Mouse (Mus musculus) lung, postnatal 14 days (tissue): ENCODE results near the gene Macrod2.

ENCODE experiments used
- DNase-seq: peaks from one replicate; pipeline ENCODE4 v3.0.0; 2021

Gene Macrod2

GRCm38 (mm10) chr2:140592537-140593261 is 197.6 kb downstream of the Macrod2 start:
- no peak for DNase-seq

- no peak for DNase-seq
These were observed 201.8 kb downstream of the Macrod2 start for GRCm38 (mm10) chr2:140596906-140597305.

- no peak for DNase-seq
These were observed 220.3 kb downstream of the Macrod2 start for GRCm38 (mm10) chr2:140615451-140615850.

DNA sequence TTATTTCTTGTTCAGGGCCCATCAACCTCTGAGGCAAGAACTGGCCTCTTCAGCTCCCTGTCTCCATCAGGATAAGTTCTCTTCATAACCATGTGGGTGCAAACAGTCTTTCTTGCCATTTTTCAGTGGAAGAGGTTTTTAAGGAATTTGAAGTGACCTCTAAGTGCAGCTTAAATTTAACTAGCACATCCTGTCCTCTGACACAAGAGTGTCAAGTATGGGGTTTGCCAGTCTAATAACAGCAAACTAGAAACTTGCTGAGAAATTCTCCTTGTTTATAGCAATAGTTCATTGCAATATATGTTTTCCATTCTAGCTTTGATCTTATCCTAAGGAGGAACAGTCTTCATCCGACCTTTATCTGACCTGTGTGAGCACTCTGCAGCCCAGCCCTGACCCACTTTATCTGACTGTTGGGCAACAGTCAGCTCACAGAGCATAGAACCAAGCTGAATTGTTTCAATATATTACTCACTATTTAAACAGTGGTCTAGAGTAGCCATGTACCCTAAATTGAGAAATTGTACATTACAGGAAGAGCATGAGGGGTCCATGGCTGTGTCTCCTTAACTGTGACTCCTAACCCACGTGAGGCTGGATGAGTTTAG is 226.7 kb downstream of the Macrod2 start:
- no peak for DNase-seq

- no peak for DNase-seq
These were observed 258.4 kb downstream of the Macrod2 start for GRCm38 (mm10) chr2:140653481-140653880.

DNA sequence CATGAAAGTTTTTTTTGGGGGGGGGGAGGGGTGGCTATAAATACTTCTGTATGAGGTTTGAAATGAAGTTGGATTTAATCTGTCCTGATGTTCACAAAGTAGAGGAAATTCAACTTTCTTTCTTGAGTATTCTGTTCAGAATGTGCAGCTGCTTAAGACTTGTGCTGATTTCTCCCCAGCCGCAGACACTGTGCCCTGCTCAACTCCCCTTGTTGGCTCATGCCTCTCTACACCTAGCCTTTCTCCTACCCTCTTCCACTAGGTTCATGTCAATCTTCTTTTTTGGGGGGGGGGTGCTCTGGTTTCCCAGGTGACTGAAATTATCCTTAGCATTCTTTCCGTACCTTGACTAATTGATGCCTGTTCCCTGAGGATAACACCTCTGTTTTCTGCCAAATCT is 258.9 kb downstream of the Macrod2 start:
- DNase-seq: no peak

GRCm38 (mm10) chr2:140662673-140663072 is 267.6 kb downstream of the Macrod2 start:
- DNase-seq: no peak

- DNase-seq: no peak
These were observed 269.3 kb downstream of the Macrod2 start for GRCm38 (mm10) chr2:140664381-140664780.

- DNase-seq: no peak
These were observed 271.7 kb downstream of the Macrod2 start for GRCm38 (mm10) chr2:140666846-140667245.

DNA sequence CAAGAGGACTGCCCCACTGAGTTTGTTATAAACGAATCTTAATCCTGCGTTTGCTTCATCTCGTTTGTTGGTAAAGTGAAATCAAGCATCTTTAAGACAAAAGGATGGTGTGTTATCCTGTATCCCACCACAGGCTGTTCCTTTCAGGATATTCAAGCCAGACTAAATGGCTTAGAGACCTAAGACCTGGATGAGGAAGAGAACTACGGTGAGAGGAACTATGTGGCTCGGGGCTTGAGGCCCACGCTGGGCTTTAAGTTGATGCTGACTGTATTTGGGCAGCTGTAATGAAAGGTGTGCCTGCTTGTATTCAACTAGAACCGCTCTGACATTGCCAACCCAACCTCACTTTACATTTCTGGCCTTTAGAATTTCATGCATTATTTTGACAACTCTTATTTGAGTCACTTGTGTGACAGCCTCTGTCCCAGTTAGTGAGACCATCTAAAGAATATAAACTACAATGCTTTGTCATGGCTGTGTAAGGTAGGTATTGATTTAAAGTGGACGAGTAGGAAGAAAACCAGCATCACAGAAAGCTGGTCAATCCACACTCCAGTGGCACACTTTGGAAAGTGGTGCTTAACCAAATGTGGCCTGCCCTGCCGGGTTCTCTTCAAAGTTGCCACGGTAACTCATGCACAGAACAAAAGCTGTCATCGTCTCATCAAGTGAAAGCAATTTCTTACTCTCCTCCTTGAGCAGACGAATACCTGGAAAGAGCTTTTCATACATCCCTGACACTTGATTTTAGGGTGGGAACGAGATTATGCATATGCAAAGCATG is 272.3 kb downstream of the Macrod2 start:
- DNase-seq: no peak

- peak; percentile 68 for DNase-seq
These were observed 273.2 kb downstream of the Macrod2 start for GRCm38 (mm10) chr2:140668311-140668710.

DNA sequence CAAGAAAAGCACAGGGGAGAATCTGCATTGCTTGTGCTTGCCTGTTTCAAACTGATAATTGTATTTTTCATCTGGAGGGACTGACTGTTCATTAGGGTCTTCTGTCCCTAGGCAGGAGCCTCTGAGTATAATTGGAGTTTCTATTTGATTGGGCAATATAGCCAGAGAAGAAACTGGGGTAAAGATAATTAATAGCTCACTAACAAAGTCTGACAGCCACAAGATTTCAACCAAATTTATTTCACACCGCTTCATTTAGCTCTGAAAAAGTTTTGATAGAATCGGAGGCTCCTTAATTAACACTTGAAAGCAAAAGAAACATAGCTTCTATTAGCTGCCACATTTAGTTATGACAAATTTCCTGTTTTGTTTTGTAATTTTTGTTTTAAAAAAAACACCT is 274.0 kb downstream of the Macrod2 start:
- no peak for DNase-seq

GRCm38 (mm10) chr2:140669786-140670185 is 274.7 kb downstream of the Macrod2 start:
- no peak for DNase-seq

DNA sequence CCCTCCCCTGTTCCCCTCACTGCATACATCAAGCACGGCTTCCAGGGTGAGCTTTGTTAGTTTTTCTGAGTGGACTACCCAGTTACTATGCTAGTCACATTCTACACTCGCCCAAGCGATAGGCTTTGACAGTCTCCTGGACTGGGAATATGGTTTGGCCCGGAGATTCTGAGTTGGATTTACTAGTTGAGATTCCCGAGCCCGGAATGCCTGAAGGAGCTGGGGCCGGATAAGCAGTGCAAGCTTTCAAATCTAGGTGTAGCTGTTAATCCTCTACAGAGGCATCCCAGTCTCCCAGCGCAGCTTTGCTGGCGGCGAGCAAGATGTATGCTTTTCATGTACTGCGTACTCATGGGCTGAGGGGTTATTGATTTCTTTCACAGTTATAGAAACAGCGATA is 275.3 kb downstream of the Macrod2 start:
- peak; percentile 27 for DNase-seq

DNA sequence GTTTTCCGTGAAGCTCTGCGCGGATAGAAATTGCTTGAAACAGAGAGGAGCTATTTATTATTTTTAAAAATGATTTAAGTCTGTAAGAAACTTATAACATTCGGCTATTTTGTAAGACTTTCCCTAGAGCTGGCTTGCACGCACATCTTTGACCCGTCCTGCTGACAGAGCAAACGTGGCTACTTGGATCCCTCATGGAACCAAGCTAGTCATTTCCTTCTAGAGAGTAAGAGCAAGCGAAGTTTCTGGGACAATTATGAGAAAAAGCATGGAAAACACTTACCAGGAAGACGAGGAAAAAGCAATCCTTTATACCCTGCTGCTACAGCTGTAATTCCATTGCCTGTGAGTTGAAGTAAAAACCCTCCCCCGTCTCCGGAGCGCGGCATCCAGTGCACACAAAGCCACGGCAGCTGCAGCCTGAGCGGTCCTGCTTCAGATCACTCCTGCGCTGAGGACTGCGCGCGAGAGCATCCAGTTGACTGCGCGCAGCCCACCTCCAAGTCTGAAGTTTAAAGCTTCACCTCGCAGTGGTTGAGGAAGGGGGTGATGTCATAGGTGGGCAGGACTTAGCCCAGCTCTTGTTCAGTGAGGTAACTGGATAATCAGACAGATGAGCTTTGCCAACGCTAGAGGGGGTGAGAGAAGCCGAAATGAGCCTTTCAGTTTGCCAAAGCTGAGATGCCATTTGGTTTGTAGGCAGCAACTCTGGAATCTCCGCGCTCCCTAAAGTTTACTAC is 276.0 kb downstream of the Macrod2 start, which contains the start of gene Flrt3:
TSS of gene Flrt3 (minus strand) at position 507 of the 740 bp plus-strand sequence.
- peak; percentile 88 for DNase-seq

DNA sequence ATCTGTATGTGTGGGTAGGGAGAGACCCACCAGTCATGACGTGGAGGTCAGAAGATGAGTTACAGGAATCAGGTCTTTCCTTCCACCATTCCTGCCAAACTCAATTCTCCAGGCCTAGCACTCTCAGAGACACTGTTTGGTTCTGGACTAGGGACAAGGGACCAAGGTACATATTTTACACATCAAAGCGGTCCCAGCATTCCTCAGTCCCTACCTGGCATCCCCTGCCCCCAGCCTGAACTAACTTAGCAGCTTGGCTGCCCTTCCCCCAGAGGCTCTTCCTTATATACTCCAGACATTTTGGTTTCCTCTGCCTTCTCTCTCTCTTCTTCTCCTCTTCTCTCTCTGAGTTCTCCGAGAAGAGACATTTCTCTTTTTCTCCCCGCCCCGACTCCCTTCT is 278.4 kb downstream of the Macrod2 start:
- no peak for DNase-seq

- DNase-seq: no peak
These were observed 281.6 kb downstream of the Macrod2 start for GRCm38 (mm10) chr2:140676728-140677127.

- DNase-seq: no peak
These were observed 295.8 kb downstream of the Macrod2 start for GRCm38 (mm10) chr2:140690906-140691305.

DNA sequence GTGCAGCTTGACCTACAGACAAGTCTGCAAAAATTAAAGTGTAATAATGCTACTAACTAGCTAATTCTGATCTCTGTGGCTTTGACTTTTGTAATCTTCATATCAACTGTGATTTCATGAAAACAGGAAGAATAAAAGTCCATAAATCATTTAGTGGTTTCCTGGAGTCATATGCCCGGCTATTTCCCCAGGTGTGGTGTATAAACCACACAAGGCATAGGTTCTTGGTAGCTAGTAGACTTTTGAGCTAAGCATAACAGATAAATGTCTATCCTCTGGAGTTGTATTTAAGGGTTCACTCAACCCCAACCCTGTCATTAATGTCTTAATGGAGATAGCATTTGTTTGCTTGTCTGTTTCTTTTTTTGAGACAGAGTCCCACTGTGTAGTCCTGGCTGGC is 296.3 kb downstream of the Macrod2 start:
- no peak for DNase-seq

- no peak for DNase-seq
These were observed 297.4 kb downstream of the Macrod2 start for GRCm38 (mm10) chr2:140692461-140692860.

GRCm38 (mm10) chr2:140693845-140694244 is 298.7 kb downstream of the Macrod2 start:
- DNase-seq: no peak

DNA sequence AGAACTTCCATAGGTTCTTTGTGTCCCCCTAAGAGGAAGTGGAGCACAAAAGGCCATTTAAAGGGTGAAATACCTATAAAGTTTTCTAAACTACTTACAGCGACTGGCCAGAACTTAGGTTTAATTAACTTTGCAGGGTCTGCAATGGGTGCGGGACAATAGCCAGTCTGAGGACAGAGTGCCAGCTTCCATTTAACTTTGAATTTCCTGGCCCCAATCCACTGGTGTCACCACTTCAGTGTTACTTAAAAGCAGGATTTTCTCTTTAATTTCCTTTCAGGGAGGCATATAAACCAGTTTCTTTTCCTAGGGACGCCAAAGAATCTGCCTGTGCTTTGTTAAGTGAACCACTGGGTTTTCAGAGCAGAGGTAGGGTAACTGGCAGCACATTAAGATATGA is 303.5 kb downstream of the Macrod2 start:
- no peak for DNase-seq

DNA sequence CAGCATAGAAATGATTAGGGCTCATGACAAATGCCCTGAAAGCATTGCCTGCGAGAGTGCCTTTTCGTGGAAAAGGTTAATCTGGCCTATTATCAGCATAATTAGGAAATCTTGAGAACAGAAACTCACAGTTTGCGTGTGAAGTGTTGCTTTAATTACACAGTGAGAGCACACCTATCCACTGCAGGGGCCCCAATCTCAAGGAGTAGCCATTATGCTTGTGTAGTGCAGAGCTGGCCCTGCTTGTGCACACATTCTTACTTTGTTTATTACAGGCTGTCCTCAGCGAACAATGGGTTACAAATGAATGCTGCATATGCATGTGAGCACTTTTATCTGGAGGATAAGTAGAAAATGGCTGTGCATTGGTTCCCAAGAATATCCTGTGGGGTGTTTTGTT is 308.3 kb downstream of the Macrod2 start:
- DNase-seq: no peak
